In genomic region chr5:112748001-112748719, GRCm38 (mm10) we compare ENCODE assay signal across 10 mouse cellular contexts.
A peak's percentile ranks its signal among the peaks of the same experiment; 100 is the strongest.
DNase-seq lines count a peak whose midpoint lies in the region; ATAC-seq lines count a peak whose summit lies in the region.
"Had no signal": no experiment of that assay in that cellular context is flagged by ENCODE, and none has a peak within 500 bp of the region (broad histone marks: within the 10 kb centered on the region; RNA-seq: fewer than 3 reads in every experiment).

No protein-coding gene starts in this region.

- peaks cover 18% of the 10 kb centered on the region for H3K4me1 ChIP-seq in forebrain, embryonic 16.5 days (replicated peaks; ENCODE audit: control insufficient read depth, insufficient read depth, low read length)
- peaks cover 19% of the 10 kb centered on the region for H3K4me1 ChIP-seq in limb, embryonic 13.5 days
- no peaks in the 10 kb centered on the region for H3K4me1 ChIP-seq in heart, embryonic 12.5 days (replicated peaks)

- H3K27me3 ChIP-seq in forebrain, embryonic 16.5 days (replicated peaks; ENCODE audit: control insufficient read depth, insufficient read depth, low read length), result no peaks in the 10 kb centered on the region
- peaks cover 30% of the 10 kb centered on the region; the same call in 1 of the 2 replicates for H3K27me3 ChIP-seq in limb, embryonic 13.5 days
- no peaks in the 10 kb centered on the region for H3K27me3 ChIP-seq in heart, embryonic 12.5 days (replicated peaks)

- no peak for ATAC-seq in forebrain, embryonic 16.5 days
- ATAC-seq in limb, embryonic 13.5 days (ENCODE audit: low FRiP score, low read depth), result no peak
- no peak for ATAC-seq in heart, embryonic 12.5 days (ENCODE audit: insufficient number of reproducible peaks, low FRiP score)
- ATAC-seq: lung, postnatal 0 days had no signal

- peak; percentile 34 for DNase-seq in left cerebral cortex, postnatal 4 days
- no peak for DNase-seq in left cerebral cortex, postnatal 36 days (ENCODE audit: low spot score in 2 of 2)
- peak; percentile 50 for DNase-seq in retina, postnatal 1 day
- no peak for DNase-seq in right cerebral cortex, postnatal 14 days
- DNase-seq: gastrocnemius, postnatal 36 days; thymus, postnatal 36 days had no signal

- WGBS in forebrain, embryonic 16.5 days, result 3% methylated on average over 21 of the region's 21 CpGs
- WGBS in limb, embryonic 13.5 days, result 10% methylated on average over 21 of the region's 21 CpGs
- 51% methylated on average over 21 of the region's 21 CpGs for WGBS in heart, embryonic 12.5 days

- H3K27ac ChIP-seq in forebrain, embryonic 16.5 days (ENCODE audit: low read length), result no peak overlapping the region
- no peak overlapping the region for H3K27ac ChIP-seq in limb, embryonic 13.5 days
- H3K27ac ChIP-seq in heart, embryonic 12.5 days (ENCODE audit: poor library complexity, severe bottlenecking), result no peak overlapping the region

- H3K4me2 ChIP-seq in forebrain, embryonic 16.5 days (ENCODE audit: low read length), result peak overlapping the region; percentile 14
- peak overlapping the region; percentile 28; the same call in 1 of the 2 replicates for H3K4me2 ChIP-seq in limb, embryonic 13.5 days (replicated peaks)
- H3K4me2 ChIP-seq in heart, embryonic 12.5 days, result no peak overlapping the region

- no peak overlapping the region for H3K4me3 ChIP-seq in forebrain, embryonic 16.5 days (replicated peaks; ENCODE audit: low read length)
- H3K4me3 ChIP-seq in limb, embryonic 13.5 days, result no peak overlapping the region
- no peak overlapping the region for H3K4me3 ChIP-seq in heart, embryonic 12.5 days

- H3K36me3 ChIP-seq in forebrain, embryonic 16.5 days (ENCODE audit: control insufficient read depth, insufficient read depth), result no peaks in the 10 kb centered on the region
- H3K36me3 ChIP-seq in limb, embryonic 13.5 days, result no peaks in the 10 kb centered on the region
- H3K36me3 ChIP-seq in heart, embryonic 12.5 days, result peaks cover 27% of the 10 kb centered on the region

- intact Hi-C loops in left cerebral cortex, postnatal 4 days (cut with DNase I), result no loop called here
- intact Hi-C loops in left cerebral cortex, postnatal 36 days (cut with DNase I), result no loop called here

- 0 out of 2 replicates have a peak overlapping the region, but pooled peaks have one; percentile 8 for H3K9ac ChIP-seq in forebrain, embryonic 16.5 days (replicated peaks; ENCODE audit: low read depth, low read length)
- H3K9ac ChIP-seq in limb, embryonic 13.5 days, result no peak overlapping the region
- no peak overlapping the region for H3K9ac ChIP-seq in heart, embryonic 12.5 days

- H3K9me3 ChIP-seq in forebrain, embryonic 16.5 days (ENCODE audit: control insufficient read depth, low read length), result no peaks in the 10 kb centered on the region
- peaks cover 6% of the 10 kb centered on the region; the same call in 1 of the 2 replicates for H3K9me3 ChIP-seq in limb, embryonic 13.5 days
- peaks cover 9% of the 10 kb centered on the region; the same call in 1 of the 2 replicates for H3K9me3 ChIP-seq in heart, embryonic 12.5 days (replicated peaks)

Comparison
In these comparisons a context has a peak if more than half of its experiments do, and no peak if none do; other contexts are left out.
1. DNase-seq: peak in left cerebral cortex, postnatal 4 days (single experiment) and retina, postnatal 1 day (single experiment); none in left cerebral cortex, postnatal 36 days (0 of 2) and right cerebral cortex, postnatal 14 days (single experiment).